In the genomic region with DNA sequence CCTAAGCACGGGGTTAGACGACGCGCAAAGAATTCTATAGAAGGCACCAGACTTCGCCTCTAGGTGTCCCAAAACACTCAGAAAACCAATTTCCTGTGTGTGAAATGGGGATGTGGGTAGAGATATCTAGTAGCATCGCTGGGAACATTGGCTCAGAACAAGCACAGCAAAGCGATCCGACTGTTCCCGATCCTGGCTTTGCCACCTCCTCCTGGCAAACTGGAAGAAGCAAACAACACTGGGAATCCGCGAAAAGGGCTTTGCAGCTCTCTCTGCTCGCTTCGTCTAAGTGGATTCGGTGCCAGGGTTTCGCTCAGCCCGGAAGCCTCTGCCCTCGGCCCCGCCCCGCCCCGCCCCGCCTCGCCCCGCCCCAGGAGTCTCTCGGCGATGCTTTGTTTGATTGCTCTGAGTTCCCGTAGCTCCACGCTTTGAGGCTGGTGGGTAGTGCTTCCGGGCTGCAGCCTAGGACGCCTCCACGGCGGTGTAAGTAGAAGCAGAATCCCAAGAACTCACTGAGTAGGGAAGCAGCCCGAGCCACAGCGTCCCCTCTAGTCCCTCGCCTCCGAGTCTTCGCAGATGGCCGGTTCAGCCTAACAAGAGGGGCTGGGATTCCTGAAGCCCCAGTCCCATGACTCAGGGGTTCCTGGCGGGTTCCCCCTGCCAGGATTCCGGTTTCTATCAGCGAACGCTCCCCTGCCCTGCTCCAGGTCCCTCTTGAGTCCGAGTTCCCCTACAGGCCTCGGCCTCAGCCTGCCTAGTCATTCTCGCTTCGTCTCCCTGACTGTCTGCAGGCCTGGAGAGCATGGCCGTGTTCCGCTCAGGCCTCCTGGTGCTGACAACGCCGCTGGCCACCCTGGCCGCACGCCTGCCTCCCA, we compare ENCODE assay signal across 1 mouse cellular context.
TF ChIP-seq lines count a peak whose summit lies in the region.

A gene (plus strand): TSS at position 358 of the 875 bp plus-strand sequence.

TF ChIP-seq in CH12.LX, 34 proteins besides CTCF, POLR2A, EP300 and RAD21 (continued from another document):
- no peak for TF ChIP-seq ZKSCAN1 (IDR thresholded peaks at IDR 0.05; ENCODE audit: borderline replicate concordance, low read depth, low read length)
- TF ChIP-seq JUND (conservative IDR thresholded peaks at IDR 0.05; ENCODE audit: low read depth, low read length), result 0 out of 2 replicates have a peak, but pooled peaks have one; percentile 31
- peak; percentile 85 for TF ChIP-seq HCFC1 (IDR thresholded peaks at IDR 0.05; ENCODE audit: low read depth, low read length)
- peak; percentile 58 for TF ChIP-seq CHD2 (IDR thresholded peaks at IDR 0.05; ENCODE audit: low read length)
- TF ChIP-seq ZC3H11A (IDR thresholded peaks at IDR 0.05; ENCODE audit: low read depth, low read length), result peak; percentile 53
- peak; percentile 98 for TF ChIP-seq SIN3A (IDR thresholded peaks at IDR 0.05; ENCODE audit: low read length)
- no peak for TF ChIP-seq USF2 (conservative IDR thresholded peaks at IDR 0.05; ENCODE audit: low read depth, low read length)
- peak; percentile 92 for TF ChIP-seq ELF1 (IDR thresholded peaks at IDR 0.05; ENCODE audit: low read depth, low read length)
- no peak; the same call in 1 of the 2 replicates for TF ChIP-seq GABPA (IDR thresholded peaks at IDR 0.05; ENCODE audit: insufficient replicate concordance, low read depth, low read length)
- TF ChIP-seq MXI1 (IDR thresholded peaks at IDR 0.05; ENCODE audit: low read depth, low read length), result peak; percentile 92
- TF ChIP-seq CHD1 (IDR thresholded peaks at IDR 0.05; ENCODE audit: low read depth, low read length), result peak; percentile 46
- TF ChIP-seq MAFK (IDR thresholded peaks at IDR 0.05; ENCODE audit: insufficient replicate concordance, low read length), result peak; percentile 45; the same call in 1 of the 2 replicates
- peak; percentile 18; the same call in 1 of the 2 replicates for TF ChIP-seq MYC (IDR thresholded peaks at IDR 0.05; ENCODE audit: low read depth, low read length)
- peak; percentile 87; the same call in 1 of the 2 replicates for TF ChIP-seq TBP (conservative IDR thresholded peaks at IDR 0.05; ENCODE audit: low read depth, low read length)
- TF ChIP-seq ZNF384 (IDR thresholded peaks at IDR 0.05; ENCODE audit: low read depth, low read length), result no peak
- peak; percentile 79 for TF ChIP-seq SMC3 (IDR thresholded peaks at IDR 0.05; ENCODE audit: low read depth, low read length)
- peak; percentile 66; the same call in 1 of the 2 replicates for TF ChIP-seq RCOR1 (conservative IDR thresholded peaks at IDR 0.05; ENCODE audit: low read depth, low read length)
- peak; percentile 69 for TF ChIP-seq IRF4 (IDR thresholded peaks at IDR 0.05; ENCODE audit: low read depth, low read length)
- peak; percentile 96 for TF ChIP-seq POLR2AphosphoS2 (IDR thresholded peaks at IDR 0.05; ENCODE audit: low read depth, low read length)
- TF ChIP-seq JUN (IDR thresholded peaks at IDR 0.05; ENCODE audit: insufficient read depth, low read depth, low read length), result no peak; the same call in 1 of the 2 replicates
- peak; percentile 96 for TF ChIP-seq ZMIZ1 (IDR thresholded peaks at IDR 0.05; ENCODE audit: low read depth, low read length)
- TF ChIP-seq E2F4 (IDR thresholded peaks at IDR 0.05; ENCODE audit: insufficient replicate concordance, low read depth, low read length), result 0 out of 2 replicates have a peak, but pooled peaks have one; percentile 21
- 0 out of 2 replicates have a peak, but pooled peaks have one; percentile 18 for TF ChIP-seq MEF2A (IDR thresholded peaks at IDR 0.05; ENCODE audit: borderline replicate concordance, low read depth, low read length)
- TF ChIP-seq TCF12 (IDR thresholded peaks at IDR 0.05; ENCODE audit: low read depth, low read length), result peak; percentile 62
